Mouse (Mus musculus) erythroblast, embryonic 14.5 days (primary cell): ENCODE data around the gene Vmn2r12.

ENCODE experiments used
- GATA1 ChIP-seq: IDR thresholded peaks from 2 replicates; pipeline ENCODE4 v1.6.1; 2012; ENCODE audit warnings: low read length, inconsistent platforms, mixed read lengths
- TAL1 ChIP-seq: IDR thresholded peaks from 3 replicates; pipeline ENCODE4 v1.6.1; 2012; ENCODE audit warnings: low read length, inconsistent platforms, mixed read lengths

DNA sequence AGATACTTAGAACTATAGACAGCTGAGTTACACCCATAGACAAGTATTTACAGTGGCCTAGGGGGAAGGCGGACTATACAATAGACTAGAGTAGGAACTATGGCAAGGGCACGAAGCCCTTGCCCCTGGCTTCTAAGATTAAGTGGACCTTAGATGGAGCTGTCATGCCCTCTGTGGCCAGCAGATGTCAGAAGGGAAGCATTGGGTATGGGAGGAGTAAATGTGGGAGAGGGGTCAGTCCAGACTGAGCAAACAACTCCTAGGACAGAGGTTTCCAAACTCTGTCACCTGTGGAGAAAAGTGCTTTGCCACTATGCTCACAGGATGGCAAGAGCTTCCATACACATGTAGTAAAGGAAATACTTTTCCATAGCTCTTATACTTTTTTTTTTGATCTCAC is 41.8 kb upstream of the Vmn2r12 start:
- no peak for TF ChIP-seq TAL1
- no peak for TF ChIP-seq GATA1
